20 mouse cellular contexts compared by ENCODE assay signal in the genomic region with DNA sequence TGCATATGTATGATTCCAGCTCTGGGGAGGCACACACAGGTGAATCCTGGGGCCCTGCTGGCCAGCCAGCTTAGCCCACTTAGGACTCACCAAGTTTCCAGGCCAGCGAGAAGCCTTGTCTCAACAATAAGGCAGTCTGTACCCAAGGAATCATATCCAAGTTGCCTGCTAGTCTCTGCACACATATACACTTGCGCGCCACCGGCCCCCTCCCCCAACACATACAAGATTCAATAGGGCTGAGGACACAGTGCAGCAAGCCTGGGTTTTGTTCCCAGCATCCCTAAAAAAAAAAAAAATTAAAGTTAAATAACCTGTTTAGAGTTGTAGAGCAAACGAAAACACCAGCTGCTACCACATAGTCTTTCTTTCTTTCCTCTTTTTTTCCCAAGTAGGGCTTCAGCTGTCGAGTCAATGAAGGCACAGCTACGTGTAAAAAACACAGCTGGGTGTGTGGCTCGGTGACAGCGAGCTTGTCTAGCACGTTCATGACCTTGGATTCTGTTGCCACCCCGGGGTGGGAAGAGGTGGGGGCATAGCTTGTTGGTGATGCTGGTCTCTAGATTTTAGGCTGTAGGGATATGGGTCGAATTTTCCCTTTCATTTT. TPM values are rescaled to one million over a fixed set of nuclear protein-coding genes. Genes with fewer than 3 reads are reported as not detected.
DNase-seq lines count a peak whose midpoint lies in the region; ATAC-seq lines count a peak whose summit lies in the region.
"Had no signal": no experiment of that assay in that cellular context is flagged by ENCODE, and none has a peak within 500 bp of the region (broad histone marks: within the 10 kb centered on the region; RNA-seq: fewer than 3 reads in every experiment).

No protein-coding gene starts in this region.

- peaks cover 32% of the 10 kb centered on the region for H3K4me1 ChIP-seq in heart, embryonic 10.5 days
- H3K4me1 ChIP-seq in forebrain, embryonic 12.5 days: peaks cover 27% of the 10 kb centered on the region
- peaks cover 13% of the 10 kb centered on the region for H3K4me1 ChIP-seq in forebrain, embryonic 16.5 days (replicated peaks; ENCODE audit: control insufficient read depth, insufficient read depth, low read length)

- H3K4me3 ChIP-seq in heart, embryonic 10.5 days: no peak overlapping the region
- H3K4me3 ChIP-seq in forebrain, embryonic 12.5 days (replicated peaks): no peak overlapping the region
- no peak overlapping the region for H3K4me3 ChIP-seq in forebrain, embryonic 16.5 days (replicated peaks; ENCODE audit: low read length)
- H3K4me3 ChIP-seq: heart, adult 2 months; heart, embryonic 12.5 days; hindbrain, embryonic 15.5 days had no signal

- DNase-seq in heart, embryonic 10.5 days (ENCODE audit: low spot score): no peak
- DNase-seq in heart, postnatal 25 days (ENCODE audit: low spot score): no peak
- DNase-seq in brain, adult 2 months (ENCODE audit: low read depth, low spot score): peak; percentile 25
- no peak for DNase-seq in embryo, embryonic 11 days
- DNase-seq: adrenal gland, adult 2 months; adrenal gland, postnatal 25 days; cerebellum, adult 11 months; cerebellum, adult 9-10 months; cerebellum, postnatal 25 days; gastrocnemius, postnatal 14 days; heart, adult 2 months; heart, postnatal 36 days; kidney, adult 8-10 months had no signal

- H3K27ac ChIP-seq in heart, embryonic 10.5 days: 0 out of 2 replicates have a peak overlapping the region, but pooled peaks have one; percentile 29
- peak overlapping the region; percentile 56; the same call in 1 of the 2 replicates for H3K27ac ChIP-seq in forebrain, embryonic 12.5 days
- peak overlapping the region; percentile 4; the same call in 1 of the 2 replicates for H3K27ac ChIP-seq in forebrain, embryonic 16.5 days (ENCODE audit: low read length)
- H3K27ac ChIP-seq: heart, adult 2 months; hindbrain, embryonic 15.5 days had no signal

- H3K36me3 ChIP-seq in heart, embryonic 10.5 days: no peaks in the 10 kb centered on the region
- H3K36me3 ChIP-seq in forebrain, embryonic 12.5 days (replicated peaks): no peaks in the 10 kb centered on the region
- H3K36me3 ChIP-seq in forebrain, embryonic 16.5 days (ENCODE audit: control insufficient read depth, insufficient read depth): no peaks in the 10 kb centered on the region
- H3K36me3 ChIP-seq: heart, embryonic 12.5 days; hindbrain, embryonic 15.5 days had no signal

- intact Hi-C loops in heart, postnatal 25 days (cut with DNase I): no loop called here

- H3K4me2 ChIP-seq in forebrain, embryonic 12.5 days: no peak overlapping the region
- no peak overlapping the region for H3K4me2 ChIP-seq in forebrain, embryonic 16.5 days (ENCODE audit: low read length)
- H3K4me2 ChIP-seq: heart, embryonic 12.5 days; hindbrain, embryonic 15.5 days had no signal

- H3K27me3 ChIP-seq in heart, embryonic 10.5 days (ENCODE audit: insufficient read depth, poor library complexity, severe bottlenecking): no peaks in the 10 kb centered on the region
- no peaks in the 10 kb centered on the region for H3K27me3 ChIP-seq in forebrain, embryonic 12.5 days
- no peaks in the 10 kb centered on the region for H3K27me3 ChIP-seq in forebrain, embryonic 16.5 days (replicated peaks; ENCODE audit: control insufficient read depth, insufficient read depth, low read length)
- H3K27me3 ChIP-seq: heart, embryonic 12.5 days; hindbrain, embryonic 15.5 days had no signal

- ATAC-seq in forebrain, embryonic 12.5 days (ENCODE audit: low FRiP score): peak; percentile 14; the same call in 1 of the 2 replicates
- peak; percentile 79 for ATAC-seq in forebrain, embryonic 16.5 days
- ATAC-seq in CD4-positive, CD25-positive, alpha-beta regulatory T cell, adult 4 months: no peak
- ATAC-seq in megakaryocyte progenitor cell, adult 5-6 weeks (replicated peaks; ENCODE audit: poor library complexity): no peak
- ATAC-seq: intestine, embryonic 16.5 days had no signal

- 70% methylated on average over 12 of the region's 12 CpGs for WGBS in heart, embryonic 10.5 days
- WGBS in forebrain, embryonic 12.5 days: 72% methylated on average over 12 of the region's 12 CpGs
- whole genome bisulfite sequencing in forebrain, embryonic 16.5 days: 38% methylated on average over 12 of the region's 12 CpGs

- no peak overlapping the region for H3K9ac ChIP-seq in forebrain, embryonic 12.5 days
- H3K9ac ChIP-seq in forebrain, embryonic 16.5 days (replicated peaks; ENCODE audit: low read depth, low read length): no peak overlapping the region
- H3K9ac ChIP-seq: heart, embryonic 12.5 days; hindbrain, embryonic 15.5 days had no signal

- no peaks in the 10 kb centered on the region for H3K9me3 ChIP-seq in heart, embryonic 10.5 days
- no peaks in the 10 kb centered on the region for H3K9me3 ChIP-seq in forebrain, embryonic 12.5 days
- no peaks in the 10 kb centered on the region for H3K9me3 ChIP-seq in forebrain, embryonic 16.5 days (ENCODE audit: control insufficient read depth, low read length)
- H3K9me3 ChIP-seq: heart, embryonic 12.5 days; hindbrain, embryonic 15.5 days had no signal

RNA-seq across cellular contexts. Expression of gene Trim62, which starts 37.9 kb away (rescaled TPM):
- polyA plus RNA-seq in heart, embryonic 10.5 days (2016; fragmentation: Nextera tagmentation; extraction: Ambion mirVana): 4.1 and 6.5 TPM in 2 replicates
- total RNA-seq in heart, postnatal 25 days (2021): 1 to 10 TPM; 1.2 to 1.7 TPM
- polyA plus RNA-seq in forebrain, embryonic 12.5 days (2016; fragmentation: Nextera tagmentation; extraction: Ambion mirVana): 12.5 and 12.6 TPM in 2 replicates
- polyA plus RNA-seq in forebrain, embryonic 16.5 days (2015; fragmentation: Nextera tagmentation; extraction: Ambion mirVana): 9.3 and 10.9 TPM in 2 replicates
- 1 to 10 TPM; 1.3 to 1.6 TPM for polyA plus RNA-seq in CD4-positive, CD25-positive, alpha-beta regulatory T cell, adult 4 months (2017; shearing (Covaris generic))
- 0.62 and 0.66 TPM in 2 replicates for total RNA-seq in megakaryocyte progenitor cell, adult 5-6 weeks (2015)
- total RNA-seq in megakaryocyte progenitor cell, adult 5-6 weeks (2017): 0.33 and 0.41 TPM in 2 replicates

RNA-seq across cellular contexts. Expression of gene Zfp362, which starts 39.6 kb away (rescaled TPM):
- 20.7 and 35.9 TPM in 2 replicates for polyA plus RNA-seq in heart, embryonic 10.5 days (2016; fragmentation: Nextera tagmentation; extraction: Ambion mirVana)
- total RNA-seq in heart, postnatal 25 days (2021): 10 to 100 TPM; 12.8 to 13.0 TPM
- 41.9 and 43.7 TPM in 2 replicates for polyA plus RNA-seq in forebrain, embryonic 12.5 days (2016; fragmentation: Nextera tagmentation; extraction: Ambion mirVana)
- polyA plus RNA-seq in forebrain, embryonic 16.5 days (2015; fragmentation: Nextera tagmentation; extraction: Ambion mirVana): 45.2 and 47.6 TPM in 2 replicates
- 1 to 10 TPM; 8.3 to 8.4 TPM for polyA plus RNA-seq in CD4-positive, CD25-positive, alpha-beta regulatory T cell, adult 4 months (2017; shearing (Covaris generic))
- total RNA-seq in megakaryocyte progenitor cell, adult 5-6 weeks (2015): 20.5 and 22.2 TPM in 2 replicates
- total RNA-seq in megakaryocyte progenitor cell, adult 5-6 weeks (2017): 4.7 and 5.7 TPM in 2 replicates

Comparison
In these comparisons a context has a peak if more than half of its experiments do, and no peak if none do; other contexts are left out.
1. H3K27ac ChIP-seq: peak in every context shown above with its lines; median percentile 56 in forebrain, embryonic 12.5 days; 29 in heart, embryonic 10.5 days; 4 in forebrain, embryonic 16.5 days.
2. ATAC-seq: peak in forebrain, embryonic 12.5 days (single experiment) and forebrain, embryonic 16.5 days (single experiment); none in CD4-positive, CD25-positive, alpha-beta regulatory T cell, adult 4 months (single experiment) and megakaryocyte progenitor cell, adult 5-6 weeks (single experiment).